Mouse (Mus musculus) liver, adult (tissue): ENCODE measurements at regions not wholly inside any gene's neighbourhood (a gene's known extent, or its start where the extent isn't known, plus 50 kb on each side); places are given as distances from the start of the nearest gene placed in this dataset.

Experiments
- GATA4 ChIP-seq: IDR thresholded peaks from 2 replicates; pipeline ENCODE4 v1.6.1; 2014; ENCODE audit warnings: mild to moderate bottlenecking, low read length; ENCODE audit not compliant: insufficient replicate concordance

DNA sequence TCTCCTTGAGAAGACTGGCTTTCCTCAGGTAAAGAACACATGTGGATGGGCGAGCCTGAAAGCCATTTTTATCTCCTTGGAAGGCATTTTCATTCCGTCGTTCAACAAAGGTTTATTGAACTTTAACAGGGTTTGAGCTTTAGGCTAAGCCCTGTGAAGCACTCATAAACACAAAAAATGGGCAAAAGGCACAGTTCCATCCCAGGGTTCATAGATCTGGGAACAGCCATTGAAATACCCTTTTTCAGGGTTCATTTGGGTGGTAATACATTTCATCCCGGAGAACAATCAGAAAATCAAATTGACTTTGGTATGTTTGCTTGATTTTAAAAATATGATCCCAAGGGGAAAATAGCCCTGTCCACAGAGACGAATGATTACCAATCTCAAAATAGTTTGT lies 72.9 kb upstream of the Arid5b start:
- no peak for TF ChIP-seq GATA4

- no peak for TF ChIP-seq GATA4
These were observed 72.3 kb upstream of the Arid5b start for GRCm38 (mm10) chr10:68350798-68351197.

DNA sequence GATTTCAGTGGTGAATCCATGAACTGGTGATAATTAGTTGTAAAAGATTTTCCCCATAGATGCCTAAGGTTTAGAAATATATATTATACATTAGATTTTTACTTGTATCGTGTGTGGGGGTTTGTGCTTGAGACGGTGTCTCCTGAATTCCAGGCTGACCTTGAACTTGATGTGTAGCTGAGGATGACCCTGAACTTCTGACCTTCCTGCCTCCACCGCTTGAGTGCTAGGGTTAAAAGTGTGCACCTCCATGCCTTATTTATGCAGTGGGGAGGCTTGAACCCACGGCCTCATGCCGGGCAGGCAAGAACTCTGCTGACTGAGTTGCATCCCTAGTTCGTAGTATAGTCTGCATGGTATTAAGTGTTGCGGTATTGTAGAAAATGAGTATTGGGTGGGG lies 69.3 kb upstream of the Arid5b start:
- TF ChIP-seq GATA4, result no peak

DNA sequence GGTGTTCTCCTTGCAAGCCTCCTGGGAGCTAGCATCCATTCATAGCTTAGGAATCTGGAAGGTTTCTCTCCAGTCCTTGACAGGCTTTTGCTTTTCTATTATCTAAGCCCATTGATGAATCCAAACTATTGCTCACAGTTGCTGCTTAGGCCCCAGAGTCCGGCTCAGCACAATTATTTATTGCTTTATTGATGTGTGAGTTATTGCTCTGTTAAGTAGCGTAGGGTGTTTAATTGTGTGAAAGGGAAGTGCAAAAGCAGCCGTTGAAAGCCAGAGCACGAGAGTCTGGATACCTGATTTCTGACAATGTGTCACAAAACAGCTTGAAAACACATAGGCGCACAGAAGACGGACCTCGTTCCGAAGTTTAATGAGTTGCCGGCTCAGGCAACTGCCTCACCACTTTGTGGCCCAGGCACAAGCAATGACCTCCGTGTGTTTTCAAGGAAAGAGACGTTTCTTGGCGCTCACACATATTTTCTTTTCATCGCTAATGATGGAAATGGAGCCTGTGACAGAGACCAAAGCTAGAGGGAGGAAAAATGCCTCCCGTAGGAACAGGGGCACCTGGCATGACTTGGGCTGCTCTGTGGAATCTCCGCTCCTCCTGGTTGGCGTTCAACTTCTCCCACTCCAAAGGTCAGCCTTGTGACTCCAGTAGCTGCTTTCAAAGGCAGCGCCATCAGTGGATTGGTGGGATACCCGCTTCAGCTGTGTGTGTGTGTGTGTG lies 66.6 kb upstream of the Arid5b start:
- TF ChIP-seq GATA4, result no peak

DNA sequence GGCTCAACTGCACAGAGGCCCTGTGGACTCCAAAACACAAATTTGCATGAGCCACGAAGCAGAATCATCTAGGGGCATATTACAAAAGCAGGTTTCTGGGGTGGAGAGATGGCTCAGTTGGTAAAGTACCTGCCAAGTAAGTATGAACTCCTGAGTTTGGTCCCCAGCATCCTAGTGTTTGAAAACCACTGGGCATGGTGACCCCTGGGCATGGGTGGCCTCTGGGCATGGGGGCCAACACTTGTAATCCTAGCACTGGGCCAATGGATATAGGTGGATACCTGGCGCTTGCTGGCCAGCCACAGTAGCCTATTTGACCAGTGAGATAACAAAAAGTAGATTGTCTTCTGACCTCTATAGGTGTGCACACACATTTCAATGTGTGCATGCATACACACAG lies 65.7 kb upstream of the Arid5b start:
- TF ChIP-seq GATA4, result no peak

DNA sequence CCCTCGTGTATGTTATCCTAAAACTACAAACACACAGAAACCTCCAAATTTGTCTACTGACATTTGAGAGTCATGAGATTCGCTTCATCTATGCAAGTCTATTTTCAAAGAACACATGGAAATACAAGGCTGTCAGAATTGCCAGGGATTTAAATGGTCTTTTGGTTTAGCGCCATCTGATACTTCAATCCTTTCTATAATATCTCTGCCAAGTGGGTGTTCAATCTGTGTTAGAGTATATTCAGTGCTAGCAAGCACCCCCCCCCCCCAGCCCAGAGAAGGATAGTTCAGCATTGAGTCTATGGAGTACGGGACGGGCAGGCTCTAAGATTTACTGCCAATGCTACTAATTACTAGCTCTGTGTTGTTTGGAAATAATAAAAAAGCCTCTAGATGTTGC lies 55.5 kb upstream of the Arid5b start:
- TF ChIP-seq GATA4, result no peak
